ENCODE assay signal across 1 mouse cellular context in the genomic region with DNA sequence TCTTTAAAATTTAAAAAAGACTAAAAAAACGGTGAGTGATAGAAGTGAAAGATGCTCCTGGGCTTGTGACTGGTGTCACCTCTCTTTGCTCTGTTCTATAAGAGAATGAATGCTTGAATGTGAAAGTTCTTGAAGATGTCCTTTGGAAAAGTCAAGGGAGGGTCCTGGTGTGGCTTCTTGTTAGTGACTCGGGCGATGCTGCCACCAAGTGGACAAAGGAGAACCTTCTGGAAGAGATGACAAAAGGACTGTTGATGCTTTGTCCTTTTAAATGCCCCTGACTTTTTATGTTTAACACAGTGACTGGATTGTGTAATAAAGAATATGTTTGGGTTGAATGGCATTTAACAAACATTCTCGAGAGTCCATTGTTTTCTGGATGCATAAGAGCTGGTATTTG.
A peak's percentile ranks its signal among the peaks of the same experiment; 100 is the strongest.
TF ChIP-seq lines count a peak whose summit lies in the region.

No protein-coding gene starts in this region.

TF ChIP-seq in CH12.LX, 34 proteins besides CTCF, POLR2A, EP300 and RAD21 (continued from another document):
- TF ChIP-seq ETS1 (conservative IDR thresholded peaks at IDR 0.05; ENCODE audit: low read depth, low read length): no peak
- TF ChIP-seq MYC (IDR thresholded peaks at IDR 0.05; ENCODE audit: low read depth, low read length): no peak
- TF ChIP-seq ELF1 (IDR thresholded peaks at IDR 0.05; ENCODE audit: low read depth, low read length): no peak
- no peak for TF ChIP-seq CHD2 (IDR thresholded peaks at IDR 0.05; ENCODE audit: low read length)
- TF ChIP-seq RCOR1 (conservative IDR thresholded peaks at IDR 0.05; ENCODE audit: low read depth, low read length): no peak
- peak; percentile 65 for TF ChIP-seq SIN3A (IDR thresholded peaks at IDR 0.05; ENCODE audit: low read length)
- no peak for TF ChIP-seq POLR2AphosphoS2 (IDR thresholded peaks at IDR 0.05; ENCODE audit: low read depth, low read length)
- TF ChIP-seq IRF4 (IDR thresholded peaks at IDR 0.05; ENCODE audit: low read depth, low read length): peak; percentile 51; the same call in 1 of the 2 replicates
- peak; percentile 94 for TF ChIP-seq SMC3 (IDR thresholded peaks at IDR 0.05; ENCODE audit: low read depth, low read length)
- no peak for TF ChIP-seq NRF1 (IDR thresholded peaks at IDR 0.05; ENCODE audit: low read depth, low read length)
- TF ChIP-seq ZC3H11A (IDR thresholded peaks at IDR 0.05; ENCODE audit: low read depth, low read length): peak; percentile 46; the same call in 1 of the 2 replicates
- no peak for TF ChIP-seq ZMIZ1 (IDR thresholded peaks at IDR 0.05; ENCODE audit: low read depth, low read length)
- TF ChIP-seq MAX (IDR thresholded peaks at IDR 0.05; ENCODE audit: low read length): no peak
- TF ChIP-seq HCFC1 (IDR thresholded peaks at IDR 0.05; ENCODE audit: low read depth, low read length): no peak
TF ChIP-seq in CH12.LX: peak in this region for 10.
